Mouse (Mus musculus): Measurements from ENCODE around the gene Slc28a2.
"Not testable (repeated sequence)": the region's sequence is repeated elsewhere in the genome, so short reads cannot be mapped to it uniquely, and the experiment has no call there.

Gene Slc28a2

DNA sequence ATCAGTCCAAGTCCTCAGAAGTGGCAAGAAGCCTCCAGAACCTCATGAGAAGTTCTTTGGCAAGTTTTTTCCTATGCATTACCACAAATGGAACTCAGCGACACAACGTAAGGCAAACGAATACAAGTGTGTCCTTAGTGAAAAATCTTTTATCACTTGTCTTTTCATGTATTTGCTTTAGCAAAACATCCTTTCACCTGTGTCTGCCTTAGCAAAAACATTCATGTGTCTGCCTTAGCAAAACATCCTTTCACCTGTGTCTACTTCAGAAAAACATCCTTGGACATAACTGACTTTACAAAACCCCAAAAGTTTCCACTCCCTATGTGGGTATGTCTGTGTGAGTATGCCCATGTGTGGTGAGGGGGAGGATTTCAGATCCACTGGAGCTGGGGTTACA lies 42.9 kb downstream of the Slc28a2 start:
- no peak for DNase-seq

DNA sequence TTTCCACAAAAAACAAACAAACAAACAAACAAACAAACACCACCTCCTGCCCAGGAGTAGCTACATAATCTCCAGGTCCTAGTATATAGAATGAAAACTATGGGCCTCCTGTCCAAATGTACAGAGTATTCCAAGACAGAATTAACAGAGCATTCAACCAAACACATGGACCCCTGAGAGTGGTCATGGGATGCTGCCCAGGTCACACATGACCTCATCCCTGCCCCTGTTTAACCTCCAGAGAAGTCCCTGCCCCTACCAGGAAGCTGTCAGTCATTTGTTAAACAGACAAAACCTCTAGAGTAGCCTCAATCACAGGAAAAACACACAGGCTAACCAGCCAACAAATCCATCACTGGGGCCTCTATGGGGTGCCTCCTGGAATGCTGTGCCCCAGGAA lies 50.3 kb downstream of the Slc28a2 start:
- DNase-seq, result no peak

DNA sequence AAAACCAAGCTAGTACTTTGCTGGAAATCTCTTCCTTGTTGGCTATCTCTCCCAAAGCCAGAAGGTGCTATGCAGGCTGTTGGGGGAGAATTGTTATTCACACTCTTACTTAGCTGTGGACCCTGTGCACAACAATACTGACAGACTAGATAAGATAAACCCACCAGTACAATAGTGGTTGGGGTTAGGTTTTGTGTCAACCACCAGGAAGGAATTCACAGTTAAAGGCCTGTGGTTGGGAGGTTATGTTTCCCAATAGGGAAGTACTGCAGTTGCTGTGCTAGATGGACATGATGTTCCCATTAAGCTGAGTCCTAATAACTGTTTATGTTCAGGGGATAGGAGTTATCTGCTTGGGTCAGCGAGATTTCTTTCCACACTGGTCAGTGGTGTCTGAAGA lies 57.5 kb downstream of the Slc28a2 start:
- DNase-seq, result not testable (repeated sequence)

DNA sequence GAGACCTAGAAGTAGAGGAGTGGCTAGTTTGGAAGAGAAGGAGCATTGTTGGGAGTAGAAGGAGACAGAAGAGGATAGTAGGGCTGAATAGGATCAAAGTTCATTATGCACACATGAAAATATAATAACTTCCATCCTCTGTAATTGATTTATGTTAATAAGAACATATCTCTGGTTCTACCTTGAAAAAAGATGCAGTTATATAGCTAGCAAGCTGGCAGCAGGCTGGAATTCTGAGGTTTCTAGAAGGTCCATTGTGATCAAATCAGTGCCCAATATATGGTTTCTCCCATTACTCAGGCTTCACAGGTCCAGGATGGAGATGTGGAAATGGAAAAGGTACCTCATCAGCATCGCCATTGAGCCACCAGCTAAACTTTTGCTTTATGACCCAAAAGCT lies 58.4 kb downstream of the Slc28a2 start, which contains the start of gene Gm14085:
TSS of gene Gm14085 (plus strand) at position 301 of the 400 bp plus-strand sequence.
- DNase-seq, result no peak

DNA sequence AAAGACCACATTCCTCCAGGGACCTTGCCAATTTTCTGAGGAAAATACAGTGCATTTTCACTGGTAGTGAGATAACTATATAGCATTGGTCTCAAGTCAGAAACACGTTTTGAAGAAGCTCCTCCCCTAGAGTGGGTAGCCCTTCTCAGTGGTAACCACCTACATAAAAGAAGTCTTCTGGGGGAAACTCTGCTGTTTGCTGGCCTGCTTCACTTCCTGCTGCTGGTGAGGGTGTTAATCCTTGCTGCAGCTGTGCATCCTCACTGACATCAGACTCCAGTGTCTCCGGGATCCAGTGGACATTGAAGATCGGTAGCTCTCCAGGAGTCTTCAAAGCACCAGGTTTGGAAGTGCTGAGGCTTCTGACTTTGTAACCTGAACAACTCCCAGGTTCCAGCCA lies 59.4 kb downstream of the Slc28a2 start:
- DNase-seq, result not testable (repeated sequence)

DNA sequence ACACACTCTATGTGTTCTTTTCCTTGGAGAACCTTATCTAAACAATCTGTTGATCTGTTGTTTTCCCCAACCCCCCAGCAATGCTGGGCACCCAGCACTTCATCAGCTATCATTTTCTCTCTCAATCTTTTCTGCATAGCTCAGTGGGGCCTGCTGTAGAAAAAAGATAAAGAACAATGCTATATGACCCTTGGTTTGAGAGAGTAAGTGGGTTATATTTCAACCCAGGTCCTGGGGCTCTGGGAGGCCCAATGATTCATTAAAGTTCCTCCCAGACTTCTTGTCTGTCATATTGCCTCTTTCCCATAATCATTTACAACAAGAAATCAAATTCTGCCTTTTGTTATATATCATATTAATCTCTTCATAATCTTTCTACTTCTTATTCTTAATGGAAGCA lies 59.8 kb downstream of the Slc28a2 start:
- not testable (repeated sequence) for DNase-seq

DNA sequence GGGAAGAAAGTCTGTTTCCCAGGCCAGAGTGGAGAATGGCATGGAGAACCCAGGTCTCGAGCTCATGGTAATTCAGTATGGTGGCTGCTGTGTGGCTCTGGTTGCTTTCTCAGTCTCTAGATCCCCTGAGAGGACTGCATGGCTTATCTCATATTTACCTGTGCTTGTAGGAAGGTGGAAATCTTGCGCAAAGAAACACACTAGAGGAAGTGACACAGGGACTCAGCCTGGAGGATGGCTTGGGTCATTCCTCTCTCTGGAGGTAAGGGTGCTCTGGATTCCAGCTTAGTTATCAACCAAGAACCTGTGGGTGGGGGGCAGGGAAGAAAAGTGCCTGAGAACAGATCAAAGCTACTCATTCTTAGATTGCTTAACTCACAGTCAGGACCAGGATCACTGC lies 60.4 kb downstream of the Slc28a2 start:
- DNase-seq, result no peak

All from kidney, adult 18-20 months (tissue).